Mouse (Mus musculus) liver, postnatal 0 days (tissue): Measurements from ENCODE around the gene Wbp11.

Source experiments
- CTCF ChIP-seq: sonication (generic); IDR thresholded peaks from 2 replicates; pipeline ENCODE4 v1.5.1; 2016; ENCODE audit warnings: antibody characterized with exemption, low read depth
- EP300 ChIP-seq: IDR thresholded peaks from 2 replicates; pipeline ENCODE4 v1.6.1; 2016; ENCODE audit warnings: antibody characterized with exemption, low read depth, mild to moderate bottlenecking

- TF ChIP-seq EP300 (no peak), CTCF (peak; percentile 41)
Measured at GRCm38 (mm10) chr6:136813117-136813516, 14.9 kb downstream of the Wbp11 start.
